Mouse (Mus musculus) small intestine, adult 2 months (tissue): ENCODE results near the gene Krt20.

Experiments used
- CTCF ChIP-seq: fragments of 200-500 bp; IDR thresholded peaks from 2 replicates; pipeline ENCODE4 v1.5.1; 2012; ENCODE audit warnings: low read depth, mild to moderate bottlenecking, control low read depth, inconsistent platforms, low read length, moderate library complexity, mixed read lengths; ENCODE audit not compliant: insufficient replicate concordance, insufficient read length; ENCODE audit errors: extremely low read depth
- POLR2A ChIP-seq: fragments of 200-500 bp; IDR thresholded peaks from 2 replicates; pipeline ENCODE4 v1.6.1; 2012; ENCODE audit warnings: low read depth, mild to moderate bottlenecking, control low read depth, inconsistent platforms, low read length, moderate library complexity

DNA sequence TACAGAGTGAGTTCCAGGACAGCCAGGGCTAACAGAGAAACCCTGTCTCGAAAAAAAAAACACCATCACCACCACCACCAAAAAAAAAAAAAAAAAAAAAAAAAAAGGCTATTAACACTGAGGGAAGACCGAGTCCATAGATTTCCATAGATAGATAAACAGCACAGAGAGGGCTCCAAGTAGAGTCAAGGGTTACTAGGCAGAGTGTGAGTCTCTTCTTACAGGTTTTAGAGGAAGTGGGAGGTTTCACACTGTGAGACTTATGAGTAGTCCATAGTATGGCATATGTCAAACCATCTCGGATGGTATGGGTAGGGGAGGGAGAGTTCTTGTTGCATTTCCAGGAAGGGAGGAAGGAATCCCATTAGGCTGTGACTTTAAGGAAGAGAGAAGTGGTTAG is 39.9 kb downstream of the Krt20 start:
- TF ChIP-seq POLR2A (no peak), CTCF (no peak)
